Comparison of ENCODE assay signal across 20 mouse cellular contexts in genomic region chr15:93168784-93169183, GRCm38 (mm10).
DNase-seq lines count a peak whose midpoint lies in the region; ATAC-seq and TF ChIP-seq lines count a peak whose summit lies in the region.
"Had no signal": no experiment of that assay in that cellular context is flagged by ENCODE, and none has a peak within 500 bp of the region (broad histone marks: within the 10 kb centered on the region; RNA-seq: fewer than 3 reads in every experiment).

No protein-coding gene starts in this region.

- 41% methylated on average over 3 of the region's 3 CpGs for WGBS in heart, embryonic 16.5 days
- 40% methylated on average over 3 of the region's 3 CpGs for WGBS in lung, embryonic 14.5 days
- WGBS in kidney, postnatal 0 days = 39% methylated on average over 3 of the region's 3 CpGs

- no peak overlapping the region for H3K4me3 ChIP-seq in heart, embryonic 16.5 days (ENCODE audit: low read length)
- H3K4me3 ChIP-seq in lung, embryonic 14.5 days (ENCODE audit: low read depth, low read length) = no peak overlapping the region
- no peak overlapping the region for H3K4me3 ChIP-seq in kidney, postnatal 0 days (replicated peaks; ENCODE audit: low read depth, low read length)
- H3K4me3 ChIP-seq: embryonic facial prominence, embryonic 15.5 days; hindbrain, embryonic 15.5 days; limb, embryonic 13.5 days; liver, embryonic 12.5 days had no signal

- no peak overlapping the region for H3K9ac ChIP-seq in heart, embryonic 16.5 days (ENCODE audit: low read length)
- H3K9ac ChIP-seq in lung, embryonic 14.5 days = no peak overlapping the region
- H3K9ac ChIP-seq in kidney, postnatal 0 days (ENCODE audit: low read depth, low read length) = no peak overlapping the region
- H3K9ac ChIP-seq: embryonic facial prominence, embryonic 15.5 days; hindbrain, embryonic 15.5 days; limb, embryonic 13.5 days; liver, embryonic 12.5 days had no signal

- H3K4me2 ChIP-seq in heart, embryonic 16.5 days (ENCODE audit: low read depth, low read length) = no peak overlapping the region
- H3K4me2 ChIP-seq in lung, embryonic 14.5 days = no peak overlapping the region
- no peak overlapping the region for H3K4me2 ChIP-seq in kidney, postnatal 0 days (ENCODE audit: low read length)
- H3K4me2 ChIP-seq: embryonic facial prominence, embryonic 15.5 days; hindbrain, embryonic 15.5 days; limb, embryonic 13.5 days; liver, embryonic 12.5 days had no signal

- H3K36me3 ChIP-seq in heart, embryonic 16.5 days (ENCODE audit: control insufficient read depth, insufficient read depth) = no peaks in the 10 kb centered on the region
- H3K36me3 ChIP-seq in lung, embryonic 14.5 days (ENCODE audit: insufficient read depth) = no peaks in the 10 kb centered on the region
- no peaks in the 10 kb centered on the region for H3K36me3 ChIP-seq in kidney, postnatal 0 days (ENCODE audit: insufficient read depth, low read length)
- H3K36me3 ChIP-seq: embryonic facial prominence, embryonic 15.5 days; hindbrain, embryonic 15.5 days; limb, embryonic 13.5 days; liver, embryonic 12.5 days had no signal

- H3K9me3 ChIP-seq in heart, embryonic 16.5 days (replicated peaks; ENCODE audit: control insufficient read depth, low read length) = no peaks in the 10 kb centered on the region
- no peaks in the 10 kb centered on the region for H3K9me3 ChIP-seq in lung, embryonic 14.5 days (ENCODE audit: low read depth, low read length)
- H3K9me3 ChIP-seq in kidney, postnatal 0 days (replicated peaks; ENCODE audit: low read length) = no peaks in the 10 kb centered on the region
- H3K9me3 ChIP-seq: embryonic facial prominence, embryonic 15.5 days; hindbrain, embryonic 15.5 days; limb, embryonic 13.5 days had no signal

- ATAC-seq in heart, embryonic 16.5 days (replicated peaks; ENCODE audit: extremely low read depth, insufficient read depth, low FRiP score) = peak; percentile 60
- peak; percentile 93 for ATAC-seq in lung, embryonic 14.5 days (ENCODE audit: insufficient read depth)
- ATAC-seq in kidney, postnatal 0 days (replicated peaks; ENCODE audit: low FRiP score, low read depth) = peak; percentile 29
- ATAC-seq: forebrain, embryonic 14.5 days; liver, embryonic 12.5 days had no signal

- intact Hi-C loops in heart, postnatal 36 days (cut with DNase I) = no loop called here

- no peaks in the 10 kb centered on the region for H3K4me1 ChIP-seq in heart, embryonic 16.5 days (ENCODE audit: control insufficient read depth, insufficient read depth, low read length)
- H3K4me1 ChIP-seq in lung, embryonic 14.5 days (ENCODE audit: insufficient read depth) = no peaks in the 10 kb centered on the region
- H3K4me1 ChIP-seq in kidney, postnatal 0 days (replicated peaks; ENCODE audit: insufficient read depth, low read length) = no peaks in the 10 kb centered on the region
- H3K4me1 ChIP-seq: embryonic facial prominence, embryonic 15.5 days; hindbrain, embryonic 15.5 days; limb, embryonic 13.5 days; liver, embryonic 12.5 days had no signal

- H3K27ac ChIP-seq in heart, embryonic 16.5 days (ENCODE audit: low read length) = no peak overlapping the region
- no peak overlapping the region for H3K27ac ChIP-seq in lung, embryonic 14.5 days (ENCODE audit: low read depth)
- H3K27ac ChIP-seq in kidney, postnatal 0 days = no peak overlapping the region
- H3K27ac ChIP-seq: embryonic facial prominence, embryonic 15.5 days; hindbrain, embryonic 15.5 days; limb, embryonic 13.5 days; liver, embryonic 12.5 days had no signal

- DNase-seq in heart, postnatal 36 days = no peak
- DNase-seq in lung, embryonic 14.5 days = peak; percentile 69
- no peak for DNase-seq in lung, postnatal 36 days
- peak; percentile 79 for DNase-seq in kidney, postnatal 0 days (ENCODE audit: low spot score)
- DNase-seq in kidney, postnatal 10 days = peak; percentile 60
- no peak for DNase-seq in right cerebral cortex, postnatal 25 days
- DNase-seq: adrenal gland, adult 2 months; cerebellum, adult 11 months; cerebellum, adult 9-11 months; layer of hippocampus, adult 9-11 months; lung, adult 2 months; midbrain, embryonic 14.5 days; right cerebral cortex, postnatal 4 days; thymus, postnatal 14 days had no signal

- no peak for TF ChIP-seq CTCF in lung, embryonic 14.5 days (IDR thresholded peaks at IDR 0.05; ENCODE audit: low read depth)
- no peak for TF ChIP-seq CTCF in kidney, postnatal 0 days (IDR thresholded peaks at IDR 0.05; ENCODE audit: low read depth)

- no peaks in the 10 kb centered on the region for H3K27me3 ChIP-seq in heart, embryonic 16.5 days (ENCODE audit: control insufficient read depth, insufficient read depth, low read length)
- H3K27me3 ChIP-seq in lung, embryonic 14.5 days (ENCODE audit: insufficient read depth, low read length) = no peaks in the 10 kb centered on the region
- H3K27me3 ChIP-seq in kidney, postnatal 0 days (ENCODE audit: insufficient read depth, low read length) = no peaks in the 10 kb centered on the region
- H3K27me3 ChIP-seq: embryonic facial prominence, embryonic 15.5 days; hindbrain, embryonic 15.5 days; limb, embryonic 13.5 days; liver, embryonic 12.5 days had no signal

Comparison
In these comparisons a context has a peak if more than half of its experiments do, and no peak if none do; other contexts are left out.
1. DNase-seq: peak in lung, embryonic 14.5 days (single experiment), kidney, postnatal 0 days (single experiment) and kidney, postnatal 10 days (single experiment); none in heart, postnatal 36 days (0 of 2), lung, postnatal 36 days (single experiment) and right cerebral cortex, postnatal 25 days (single experiment).
2. ATAC-seq: peak in every context shown above with its lines; median percentile 93 in lung, embryonic 14.5 days; 60 in heart, embryonic 16.5 days; 29 in kidney, postnatal 0 days.